Mouse (Mus musculus) hindbrain, embryonic 16.5 days (tissue): ENCODE results near the gene Sipa1l1. TPM values are rescaled to one million over a fixed set of nuclear protein-coding genes. Genes with fewer than 3 reads are reported as not detected.

Source experiments
- ATAC-seq: fragments of 200-750 bp; cut with Nextera tagmentation; 2 replicates; pipeline ENCODE4 v1.8.0; 2017; ENCODE audit warnings: moderate TSS enrichment, moderate library complexity
- H3K27ac ChIP-seq: fragments of 300-500 bp; sonication (generic); 2 replicates; pipeline ENCODE4 v1.5.1; 2014; ENCODE audit warnings: low read depth, mild to moderate bottlenecking, control low read depth, low read length, moderate library complexity
- H3K27me3 ChIP-seq: fragments of 300-500 bp; sonication (generic); replicated peaks from 2 replicates; pipeline ENCODE4 v1.6.1; 2014; ENCODE audit warnings: low read length; ENCODE audit not compliant: control insufficient read depth, insufficient read depth
- H3K36me3 ChIP-seq: fragments of 300-500 bp; sonication (generic); 2 replicates; pipeline ENCODE4 v1.6.1; 2014; ENCODE audit warnings: mild to moderate bottlenecking, low read length, moderate library complexity, mixed read lengths; ENCODE audit not compliant: control insufficient read depth, insufficient read depth
- H3K4me1 ChIP-seq: fragments of 300-500 bp; sonication (generic); 2 replicates; pipeline ENCODE4 v1.6.1; 2014; ENCODE audit warnings: low read depth, low read length; ENCODE audit not compliant: control insufficient read depth, insufficient read depth
- H3K4me2 ChIP-seq: fragments of 300-500 bp; sonication (generic); 2 replicates; pipeline ENCODE4 v1.6.1; 2014; ENCODE audit warnings: mild to moderate bottlenecking, low read length, control low read depth, moderate library complexity
- H3K4me3 ChIP-seq: fragments of 300-500 bp; sonication (generic); 2 replicates; pipeline ENCODE4 v1.5.1; 2014; ENCODE audit warnings: mild to moderate bottlenecking, low read length, control low read depth, moderate library complexity
- H3K9ac ChIP-seq: fragments of 300-500 bp; sonication (generic); 2 replicates; pipeline ENCODE4 v1.6.1; 2014; ENCODE audit warnings: low read depth, mild to moderate bottlenecking, control low read depth, low read length, moderate library complexity
- H3K9me3 ChIP-seq: fragments of 300-500 bp; sonication (generic); 2 replicates; pipeline ENCODE4 v1.6.1; 2014; ENCODE audit warnings: mild to moderate bottlenecking, low read length, moderate library complexity; ENCODE audit not compliant: control insufficient read depth
- WGBS: fragments of 180-500 bp; shearing (Covaris S2); extraction: QIAGEN DNeasy Blood & Tissue Kit; methylation state at CpG from one replicate; pipeline ENCODE4 v1.1.7; 2014; 5-methylcytosine and 5-hydroxymethylcytosine counted together
- polyA plus RNA-seq: library from polyadenylated mRNA; unstranded; fragments of >200 nt; fragmentation: Nextera tagmentation; extraction: Ambion mirVana; gene quantifications from 2 replicates; pipeline ENCODE4 v1.2.1, GENCODE M21; 2015

Sipa1l1 gene
- polyA plus RNA-seq, 1 experiment from 2014 or later: 11.2 TPM

- Histone ChIP-seq H3K4me1 (peaks cover 5% of the 10 kb centered on the region; the same call in 1 of the 2 replicates), H3K4me3 (no peak overlapping the region), H3K27ac (peak overlapping the region; percentile 56), H3K27me3 (no peaks in the 10 kb centered on the region), H3K36me3 (no peaks in the 10 kb centered on the region), H3K4me2 (no peak overlapping the region), H3K9me3 (no peaks in the 10 kb centered on the region), H3K9ac (no peak overlapping the region)
- 0 out of 2 replicates have a peak, but pooled peaks have one; percentile 37 for ATAC-seq
Observed at GRCm38 (mm10) chr12:82374020-82374419, 204.9 kb downstream of the Sipa1l1 start.

GRCm38 (mm10) chr12:82382932-82383331 is 213.8 kb downstream of the Sipa1l1 start:
- H3K27ac ChIP-seq: no peak overlapping the region

GRCm38 (mm10) chr12:82384719-82385118 is 215.6 kb downstream of the Sipa1l1 start:
- WGBS: 71% methylated on average over 8 of the region's 8 CpGs
- ATAC-seq: no peak
- no peaks in the 10 kb centered on the region for H3K36me3 ChIP-seq

More at GRCm38 (mm10) chr12:82382932-82383331, 213.8 kb downstream of the Sipa1l1 start:
- ATAC-seq: no peak
- 89% methylated on average over 3 of the region's 3 CpGs for WGBS
- Histone ChIP-seq H3K4me1 (no peaks in the 10 kb centered on the region), H3K4me3 (no peak overlapping the region), H3K9me3 (no peaks in the 10 kb centered on the region), H3K27me3 (no peaks in the 10 kb centered on the region), H3K36me3 (no peaks in the 10 kb centered on the region), H3K9ac (no peak overlapping the region), H3K4me2 (no peak overlapping the region)

GRCm38 (mm10) chr12:82387042-82387441 is 217.9 kb downstream of the Sipa1l1 start:
- Histone ChIP-seq H3K4me2 (no peak overlapping the region), H3K9me3 (no peaks in the 10 kb centered on the region), H3K4me1 (no peaks in the 10 kb centered on the region), H3K36me3 (no peaks in the 10 kb centered on the region), H3K27me3 (no peaks in the 10 kb centered on the region), H3K4me3 (no peak overlapping the region), H3K27ac (no peak overlapping the region), H3K9ac (no peak overlapping the region)
- ATAC-seq: no peak
- 75% methylated on average over 3 of the region's 3 CpGs for WGBS

More at GRCm38 (mm10) chr12:82384719-82385118, 215.6 kb downstream of the Sipa1l1 start:
- no peak overlapping the region for H3K9ac ChIP-seq
- H3K27me3 ChIP-seq: no peaks in the 10 kb centered on the region
- H3K9me3 ChIP-seq: no peaks in the 10 kb centered on the region
- H3K27ac ChIP-seq: no peak overlapping the region
- no peak overlapping the region for H3K4me2 ChIP-seq
- no peak overlapping the region for H3K4me3 ChIP-seq
- no peaks in the 10 kb centered on the region for H3K4me1 ChIP-seq

- Histone ChIP-seq H3K36me3 (no peaks in the 10 kb centered on the region), H3K4me1 (no peaks in the 10 kb centered on the region), H3K27ac (no peak overlapping the region), H3K9ac (no peak overlapping the region), H3K9me3 (no peaks in the 10 kb centered on the region), H3K4me3 (no peak overlapping the region), H3K4me2 (no peak overlapping the region), H3K27me3 (no peaks in the 10 kb centered on the region)
- WGBS: 92% methylated on average over 3 of the region's 3 CpGs
- no peak; the same call in 1 of the 2 replicates for ATAC-seq
Observed at GRCm38 (mm10) chr12:82387647-82388046, 218.5 kb downstream of the Sipa1l1 start.

- H3K27ac ChIP-seq: no peak overlapping the region
- no peaks in the 10 kb centered on the region for H3K27me3 ChIP-seq
- ATAC-seq: no peak
Observed at GRCm38 (mm10) chr12:82388144-82388543, 219.0 kb downstream of the Sipa1l1 start.

GRCm38 (mm10) chr12:82394118-82394861 is 225.2 kb downstream of the Sipa1l1 start:
- 55% methylated on average over 8 of the region's 8 CpGs for WGBS
- ATAC-seq: no peak
- no peak overlapping the region for H3K4me3 ChIP-seq
- no peaks in the 10 kb centered on the region for H3K36me3 ChIP-seq
- H3K4me2 ChIP-seq: no peak overlapping the region
- no peaks in the 10 kb centered on the region for H3K9me3 ChIP-seq
- no peak overlapping the region for H3K27ac ChIP-seq
- H3K27me3 ChIP-seq: no peaks in the 10 kb centered on the region
- H3K9ac ChIP-seq: no peak overlapping the region
- H3K4me1 ChIP-seq: peaks cover 3% of the 10 kb centered on the region; the same call in 1 of the 2 replicates

More at GRCm38 (mm10) chr12:82388144-82388543, 219.0 kb downstream of the Sipa1l1 start:
- H3K4me2 ChIP-seq: no peak overlapping the region
- no peaks in the 10 kb centered on the region for H3K36me3 ChIP-seq
- no peak overlapping the region for H3K4me3 ChIP-seq
- H3K9me3 ChIP-seq: no peaks in the 10 kb centered on the region
- H3K9ac ChIP-seq: no peak overlapping the region
- no peaks in the 10 kb centered on the region for H3K4me1 ChIP-seq

GRCm38 (mm10) chr12:82395194-82395593 is 226.1 kb downstream of the Sipa1l1 start:
- no peak overlapping the region for H3K27ac ChIP-seq
- no peak overlapping the region for H3K9ac ChIP-seq
- no peaks in the 10 kb centered on the region for H3K27me3 ChIP-seq
- ATAC-seq: no peak
- H3K36me3 ChIP-seq: no peaks in the 10 kb centered on the region
- peaks cover 7% of the 10 kb centered on the region for H3K4me1 ChIP-seq
- no peaks in the 10 kb centered on the region for H3K9me3 ChIP-seq
- WGBS: 87% methylated on average over 4 of the region's 4 CpGs
- H3K4me3 ChIP-seq: no peak overlapping the region
- H3K4me2 ChIP-seq: no peak overlapping the region

- H3K9ac ChIP-seq: no peak overlapping the region
- peaks cover 9% of the 10 kb centered on the region for H3K4me1 ChIP-seq
- H3K36me3 ChIP-seq: no peaks in the 10 kb centered on the region
- H3K27me3 ChIP-seq: no peaks in the 10 kb centered on the region
- no peak overlapping the region for H3K4me3 ChIP-seq
- no peak for ATAC-seq
- H3K27ac ChIP-seq: no peak overlapping the region
- no peaks in the 10 kb centered on the region for H3K9me3 ChIP-seq
- H3K4me2 ChIP-seq: no peak overlapping the region
- WGBS: 87% methylated on average over 8 of the region's 8 CpGs
Observed at GRCm38 (mm10) chr12:82397193-82397592, 228.1 kb downstream of the Sipa1l1 start.
